Mouse (Mus musculus) stomach, embryonic 14.5 days (tissue): ENCODE data around the gene Itpr1. TPM values are rescaled to one million over a fixed set of nuclear protein-coding genes. Genes with fewer than 3 reads are reported as not detected.

Source experiments
- ATAC-seq: fragments of 200-750 bp; cut with Nextera tagmentation; 2 replicates; pipeline ENCODE4 v1.8.0; 2017; ENCODE audit warnings: low read depth, moderate TSS enrichment; ENCODE audit not compliant: insufficient number of reproducible peaks, insufficient read depth, low FRiP score
- H3K27ac ChIP-seq: fragments of 300-500 bp; sonication (generic); 2 replicates; pipeline ENCODE4 v1.5.1; 2014; ENCODE audit warnings: mild to moderate bottlenecking, low read length, moderate library complexity, mixed read lengths
- H3K27me3 ChIP-seq: fragments of 300-500 bp; sonication (generic); 2 replicates; pipeline ENCODE4 v1.6.1; 2014; ENCODE audit warnings: low read length, control low read depth, mixed read lengths; ENCODE audit not compliant: control insufficient read depth, insufficient read depth
- H3K36me3 ChIP-seq: fragments of 300-500 bp; sonication (generic); 2 replicates; pipeline ENCODE4 v1.6.1; 2014; ENCODE audit warnings: mild to moderate bottlenecking, control low read depth, low read length, moderate library complexity, mixed read lengths; ENCODE audit not compliant: control insufficient read depth, insufficient read depth
- H3K4me1 ChIP-seq: fragments of 300-500 bp; sonication (generic); 2 replicates; pipeline ENCODE4 v1.6.1; 2014; ENCODE audit warnings: low read length, control low read depth, mixed read lengths; ENCODE audit not compliant: control insufficient read depth, insufficient read depth
- H3K4me2 ChIP-seq: fragments of 300-500 bp; sonication (generic); replicated peaks from 2 replicates; pipeline ENCODE4 v1.6.1; 2014; ENCODE audit warnings: low read depth, low read length, control low read depth
- H3K4me3 ChIP-seq: fragments of 300-500 bp; sonication (generic); 2 replicates; pipeline ENCODE4 v1.5.1; 2014; ENCODE audit warnings: low read depth, low read length, control low read depth
- H3K9ac ChIP-seq: fragments of 300-500 bp; sonication (generic); replicated peaks from 2 replicates; pipeline ENCODE4 v1.6.1; 2014; ENCODE audit warnings: low read depth, mild to moderate bottlenecking, control low read depth, low read length, moderate library complexity, mixed read lengths
- H3K9me3 ChIP-seq: fragments of 300-500 bp; sonication (generic); 2 replicates; pipeline ENCODE4 v1.6.1; 2016; ENCODE audit warnings: low read depth, low read length, control low read depth; ENCODE audit not compliant: control insufficient read depth
- WGBS: fragments of 180-500 bp; shearing (Covaris S2); extraction: QIAGEN DNeasy Blood & Tissue Kit; methylation state at CpG from one replicate; pipeline ENCODE4 v1.1.7; 2014; 5-methylcytosine and 5-hydroxymethylcytosine counted together
- polyA plus RNA-seq: library from polyadenylated mRNA; unstranded; fragments of >200 nt; fragmentation: Nextera tagmentation; extraction: Ambion mirVana; gene quantifications from 2 replicates; pipeline ENCODE4 v1.2.1, GENCODE M21; 2014

The Itpr1 gene
- polyA plus RNA-seq, 1 experiment from 2014 or later, result 13.5 TPM

DNA sequence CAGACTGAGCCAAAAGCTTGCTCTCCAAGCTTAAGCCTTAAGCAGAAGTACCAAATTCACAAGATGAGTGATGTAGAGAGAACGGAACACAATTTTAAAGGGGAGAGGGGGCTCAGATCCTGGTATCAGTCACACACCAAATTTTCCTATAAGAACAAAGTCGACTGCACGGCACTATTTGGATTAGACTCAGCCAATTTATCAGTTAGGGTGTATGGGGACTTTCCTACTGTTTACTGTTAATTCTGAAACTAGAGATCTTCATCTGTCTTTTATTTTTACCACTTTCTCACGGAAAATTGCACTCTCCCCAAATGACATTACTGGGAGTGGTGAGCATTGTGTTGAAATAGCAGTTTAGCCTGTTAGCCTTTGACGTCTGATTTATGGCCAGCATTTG lies 269.6 kb downstream of the Itpr1 start:
- Histone ChIP-seq H3K27me3 (no peaks in the 10 kb centered on the region), H3K4me1 (0 out of 2 replicates have a peak, but pooled peaks cover 4% of the 10 kb centered on the region), H3K4me3 (no peak overlapping the region), H3K9me3 (no peaks in the 10 kb centered on the region), H3K36me3 (no peaks in the 10 kb centered on the region; the same call in 1 of the 2 replicates), H3K27ac (no peak overlapping the region), H3K9ac (no peak overlapping the region), H3K4me2 (no peak overlapping the region)
- 85% methylated on average over 5 of the region's 5 CpGs for WGBS
- no peak for ATAC-seq

DNA sequence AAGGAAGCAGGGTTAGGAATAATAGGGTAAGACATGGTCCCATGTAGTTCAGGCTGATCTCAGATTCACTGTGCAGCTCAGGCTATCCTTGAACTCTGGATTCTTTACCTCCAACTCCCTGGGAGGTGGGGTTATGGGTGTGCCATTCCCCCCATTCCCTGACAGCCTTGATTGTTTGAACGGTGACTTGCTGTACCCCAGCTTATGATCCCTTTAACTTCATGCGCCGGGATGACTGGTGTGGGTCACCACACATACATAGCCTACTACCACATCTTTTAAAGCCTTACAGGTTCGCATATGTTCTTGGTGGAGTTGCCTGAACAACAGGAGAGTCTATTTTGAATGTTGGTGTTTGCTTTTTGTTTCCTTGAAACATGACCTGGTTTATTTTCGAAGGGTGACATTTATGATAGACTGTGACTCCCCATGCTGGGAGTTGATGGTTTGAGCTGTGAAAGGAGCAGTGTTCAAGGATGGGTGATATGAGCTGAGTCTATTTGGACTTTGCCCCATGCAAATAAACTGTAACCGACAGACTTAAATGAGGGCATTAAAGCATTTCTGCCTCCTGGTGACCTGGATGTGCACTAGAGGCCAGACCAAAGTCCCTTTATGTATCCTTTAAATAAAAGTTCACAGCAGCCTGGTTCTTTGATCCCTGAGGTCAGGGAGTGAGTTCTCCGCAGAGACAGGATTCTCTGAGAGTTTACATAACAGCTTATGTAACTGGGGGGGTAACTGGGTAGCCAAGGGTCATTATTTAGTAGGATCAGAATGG lies 273.5 kb downstream of the Itpr1 start:
- Histone ChIP-seq H3K4me1 (0 out of 2 replicates have a peak, but pooled peaks cover 5% of the 10 kb centered on the region), H3K4me2 (no peak overlapping the region), H3K4me3 (no peak overlapping the region), H3K9ac (no peak overlapping the region), H3K9me3 (no peaks in the 10 kb centered on the region), H3K27ac (no peak overlapping the region), H3K27me3 (no peaks in the 10 kb centered on the region), H3K36me3 (no peaks in the 10 kb centered on the region; the same call in 1 of the 2 replicates)
- 76% methylated on average over 7 of the region's 7 CpGs for WGBS
- ATAC-seq, result no peak

DNA sequence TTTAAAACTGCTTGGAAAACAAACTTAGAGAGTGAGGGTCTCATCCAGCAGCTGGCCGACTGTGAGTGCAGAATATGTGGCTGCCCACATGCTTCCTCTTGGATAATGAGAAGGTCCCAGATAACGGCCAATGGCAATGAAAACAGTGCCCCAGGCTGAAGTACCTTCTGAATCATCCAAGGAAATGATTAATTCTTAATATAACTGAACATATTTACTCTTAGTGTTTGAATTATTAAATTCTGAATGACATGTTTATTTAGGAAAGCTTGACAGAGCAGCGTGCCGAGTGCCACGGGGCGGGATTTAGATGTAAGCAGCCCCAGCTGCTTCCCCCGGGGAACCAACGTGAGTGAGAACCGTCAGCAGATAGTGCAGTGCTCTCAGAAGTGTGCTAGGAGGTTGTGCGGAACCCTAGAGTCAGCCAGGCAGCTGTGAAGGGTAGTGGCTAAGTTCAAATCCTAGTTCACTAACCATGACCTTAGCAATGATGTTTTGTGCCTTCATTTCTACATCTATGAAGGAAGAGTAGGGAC lies 274.5 kb downstream of the Itpr1 start:
- 0 out of 2 replicates have a peak, but pooled peaks cover 5% of the 10 kb centered on the region for H3K4me1 ChIP-seq
- no peaks in the 10 kb centered on the region for H3K27me3 ChIP-seq
- no peak overlapping the region for H3K9ac ChIP-seq
- no peaks in the 10 kb centered on the region for H3K9me3 ChIP-seq
- H3K4me2 ChIP-seq, result no peak overlapping the region
- H3K27ac ChIP-seq, result no peak overlapping the region
- 32% methylated on average over 10 of the region's 10 CpGs for WGBS
- H3K4me3 ChIP-seq, result no peak overlapping the region
- ATAC-seq, result 0 out of 2 replicates have a peak, but pooled peaks have one; percentile 37
- H3K36me3 ChIP-seq, result no peaks in the 10 kb centered on the region; the same call in 1 of the 2 replicates

DNA sequence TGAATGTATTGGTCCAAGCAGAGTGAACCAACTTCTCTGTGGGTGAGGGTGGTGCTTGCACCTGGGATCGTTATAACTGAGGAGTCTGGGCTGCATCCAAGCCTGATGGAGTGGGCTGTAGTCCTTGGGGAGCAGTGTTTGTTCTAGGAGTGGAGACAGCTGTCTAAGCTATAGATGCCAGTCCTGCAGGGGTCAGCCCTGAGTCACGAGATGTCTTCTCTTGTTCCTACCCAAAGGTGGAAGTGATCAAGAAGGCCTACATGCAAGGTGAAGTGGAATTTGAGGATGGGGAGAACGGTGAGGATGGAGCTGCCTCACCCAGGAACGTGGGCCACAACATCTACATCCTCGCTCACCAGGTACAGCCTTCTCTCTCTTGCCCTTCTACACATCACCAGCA lies 275.4 kb downstream of the Itpr1 start:
- no peaks in the 10 kb centered on the region for H3K9me3 ChIP-seq
- 94% methylated on average over 5 of the region's 5 CpGs for WGBS
- ATAC-seq, result no peak
- H3K27me3 ChIP-seq, result no peaks in the 10 kb centered on the region
- H3K36me3 ChIP-seq, result no peaks in the 10 kb centered on the region; the same call in 1 of the 2 replicates
- H3K4me1 ChIP-seq, result 0 out of 2 replicates have a peak, but pooled peaks cover 5% of the 10 kb centered on the region
- H3K4me2 ChIP-seq, result no peak overlapping the region
- H3K4me3 ChIP-seq, result no peak overlapping the region
- H3K27ac ChIP-seq, result no peak overlapping the region
- no peak overlapping the region for H3K9ac ChIP-seq

DNA sequence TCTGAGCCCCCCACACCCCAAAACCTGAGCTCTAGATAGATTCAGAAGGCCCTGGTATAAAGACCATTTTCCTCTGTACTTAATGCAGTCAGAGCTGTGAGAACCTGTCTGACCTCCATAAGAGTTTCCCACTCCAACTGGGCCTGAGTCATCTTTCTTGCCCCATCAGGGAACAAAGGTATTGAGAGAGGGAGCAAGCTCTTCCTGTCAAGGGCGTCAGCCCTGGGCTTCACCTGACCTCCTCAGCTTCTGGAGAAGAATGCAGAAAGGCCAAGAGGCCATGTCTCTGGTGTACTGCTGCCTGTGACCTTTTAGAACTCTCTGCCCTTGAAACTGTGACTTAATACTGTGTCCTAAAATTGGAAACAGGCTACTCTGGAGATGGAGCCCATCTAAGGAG lies 279.1 kb downstream of the Itpr1 start:
- WGBS, result 77% methylated on average over 1 of the region's 1 CpGs
- Histone ChIP-seq H3K9ac (no peak overlapping the region), H3K36me3 (no peaks in the 10 kb centered on the region), H3K4me3 (no peak overlapping the region), H3K27me3 (no peaks in the 10 kb centered on the region), H3K9me3 (no peaks in the 10 kb centered on the region), H3K4me2 (no peak overlapping the region), H3K27ac (no peak overlapping the region), H3K4me1 (0 out of 2 replicates have a peak, but pooled peaks cover 2% of the 10 kb centered on the region)
- ATAC-seq, result no peak

DNA sequence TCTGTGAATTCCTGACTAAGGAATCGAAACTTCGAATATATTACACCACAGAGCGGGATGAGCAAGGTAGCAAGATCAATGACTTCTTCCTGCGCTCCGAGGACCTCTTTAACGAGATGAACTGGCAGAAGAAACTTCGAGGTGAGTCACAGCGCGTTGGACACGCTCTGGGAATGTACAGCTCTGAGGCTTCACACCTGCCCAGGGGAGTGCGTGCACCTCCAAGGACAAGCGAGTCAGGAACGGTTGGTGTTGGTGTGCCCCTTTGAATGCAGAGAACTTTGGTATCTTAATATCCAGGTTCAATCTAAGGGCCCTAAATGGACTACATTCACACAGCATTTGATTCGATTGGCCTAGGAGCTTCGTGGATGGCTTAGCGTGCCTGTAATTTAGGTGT lies 280.9 kb downstream of the Itpr1 start:
- H3K4me2 ChIP-seq, result no peak overlapping the region
- H3K4me3 ChIP-seq, result no peak overlapping the region
- H3K9ac ChIP-seq, result no peak overlapping the region
- H3K27ac ChIP-seq, result no peak overlapping the region
- H3K9me3 ChIP-seq, result no peaks in the 10 kb centered on the region
- H3K4me1 ChIP-seq, result no peaks in the 10 kb centered on the region
- H3K36me3 ChIP-seq, result no peaks in the 10 kb centered on the region
- no peak for ATAC-seq
- no peaks in the 10 kb centered on the region for H3K27me3 ChIP-seq
- WGBS, result 90% methylated on average over 16 of the region's 16 CpGs

DNA sequence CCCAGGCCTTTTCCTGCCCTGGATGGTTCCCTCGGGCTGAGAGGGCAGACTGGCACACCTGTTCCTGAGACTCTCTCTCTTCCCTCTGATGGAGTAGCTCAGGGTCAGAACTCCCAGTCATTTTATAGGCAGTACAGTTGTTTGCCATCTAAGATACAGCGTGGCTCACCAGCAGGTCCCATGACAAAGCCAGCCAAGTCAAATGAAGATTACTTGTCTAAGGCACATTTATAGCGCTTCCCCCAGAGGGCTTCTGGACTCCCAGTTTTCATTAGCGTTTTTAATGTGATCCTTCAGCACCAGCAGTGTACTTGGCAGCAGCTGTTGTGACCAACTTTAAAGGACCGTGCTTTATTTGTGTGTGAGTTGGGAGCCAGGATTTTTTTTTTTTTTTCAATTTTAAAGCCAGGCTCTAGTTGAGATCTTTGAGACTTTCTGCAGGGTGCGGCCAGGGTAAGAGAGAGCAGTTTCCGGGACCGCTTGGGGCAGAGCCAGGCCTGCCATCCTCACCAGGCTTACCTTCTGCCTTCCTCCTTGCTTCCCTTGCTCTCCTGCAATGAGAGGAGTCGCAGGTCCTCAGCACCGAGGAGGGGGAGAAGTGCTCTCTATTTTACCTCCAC lies 281.4 kb downstream of the Itpr1 start:
- H3K4me1 ChIP-seq, result no peaks in the 10 kb centered on the region
- H3K4me3 ChIP-seq, result no peak overlapping the region
- no peaks in the 10 kb centered on the region for H3K9me3 ChIP-seq
- ATAC-seq, result no peak
- no peaks in the 10 kb centered on the region for H3K36me3 ChIP-seq
- WGBS, result 82% methylated on average over 10 of the region's 10 CpGs
- no peaks in the 10 kb centered on the region for H3K27me3 ChIP-seq
- no peak overlapping the region for H3K4me2 ChIP-seq
- H3K27ac ChIP-seq, result no peak overlapping the region
- no peak overlapping the region for H3K9ac ChIP-seq

DNA sequence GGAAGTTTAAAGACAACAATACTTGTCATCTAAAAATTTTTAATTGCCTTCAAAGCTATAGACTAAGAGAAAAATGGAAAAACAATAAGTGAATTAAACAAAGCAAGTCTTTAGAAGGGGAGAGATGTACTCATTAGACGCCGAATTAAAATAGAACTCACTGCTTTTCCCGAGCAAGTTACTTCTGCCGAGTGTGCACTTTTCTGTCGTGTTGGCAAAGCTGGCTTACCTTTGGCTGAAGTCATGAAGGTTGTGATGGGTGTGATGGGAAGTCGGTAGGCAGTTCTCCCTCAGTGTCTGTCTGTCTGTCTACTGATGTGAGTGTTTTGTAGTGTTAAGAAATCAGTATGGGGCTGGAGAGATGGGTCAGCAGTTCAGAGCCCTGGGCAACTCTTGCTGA lies 282.1 kb downstream of the Itpr1 start:
- no peak for ATAC-seq
- Histone ChIP-seq H3K4me3 (no peak overlapping the region), H3K9me3 (no peaks in the 10 kb centered on the region), H3K4me1 (no peaks in the 10 kb centered on the region), H3K9ac (no peak overlapping the region), H3K27ac (no peak overlapping the region), H3K36me3 (no peaks in the 10 kb centered on the region), H3K4me2 (no peak overlapping the region), H3K27me3 (no peaks in the 10 kb centered on the region)
- 88% methylated on average over 6 of the region's 6 CpGs for WGBS
